Mouse (Mus musculus) kidney, embryonic 15.5 days (tissue): ENCODE data around the gene 2010111I01Rik. TPM values are rescaled to one million over a fixed set of nuclear protein-coding genes. Genes with fewer than 3 reads are reported as not detected.
"Not testable (repeated sequence)": the region's sequence is repeated elsewhere in the genome, so short reads cannot be mapped to it uniquely, and the experiment has no call there.

Experiments
- ATAC-seq: fragments of 200-750 bp; cut with Nextera tagmentation; replicated peaks from 2 replicates; pipeline ENCODE4 v1.8.0; 2017; ENCODE audit warnings: moderate TSS enrichment; ENCODE audit not compliant: low FRiP score
- H3K27ac ChIP-seq: fragments of 300-500 bp; sonication (generic); 2 replicates; pipeline ENCODE4 v1.5.1; 2015; ENCODE audit warnings: mild to moderate bottlenecking, inconsistent platforms
- H3K27me3 ChIP-seq: fragments of 300-500 bp; sonication (generic); 2 replicates; pipeline ENCODE4 v1.6.1; 2015; ENCODE audit warnings: inconsistent platforms
- H3K36me3 ChIP-seq: fragments of 300-500 bp; sonication (generic); 2 replicates; pipeline ENCODE4 v1.6.1; 2015; ENCODE audit warnings: inconsistent platforms
- H3K4me1 ChIP-seq: fragments of 300-500 bp; sonication (generic); 2 replicates; pipeline ENCODE4 v1.6.1; 2015; ENCODE audit warnings: inconsistent platforms
- H3K4me2 ChIP-seq: fragments of 300-500 bp; sonication (generic); 2 replicates; pipeline ENCODE4 v1.6.1; 2015; ENCODE audit warnings: moderate library complexity, mild to moderate bottlenecking, inconsistent platforms
- H3K4me3 ChIP-seq: fragments of 300-500 bp; sonication (generic); replicated peaks from 2 replicates; pipeline ENCODE4 v1.5.1; 2015; ENCODE audit warnings: mild to moderate bottlenecking, inconsistent platforms
- H3K9ac ChIP-seq: fragments of 300-500 bp; sonication (generic); 2 replicates; pipeline ENCODE4 v1.6.1; 2015; ENCODE audit warnings: mild to moderate bottlenecking, inconsistent platforms
- H3K9me3 ChIP-seq: fragments of 300-500 bp; sonication (generic); replicated peaks from 2 replicates; pipeline ENCODE4 v1.6.1; 2016; ENCODE audit warnings: inconsistent platforms
- WGBS: fragments of 180-500 bp; shearing (Covaris S2); methylation state at CpG from one replicate; pipeline ENCODE4 v1.1.7; 2015; ENCODE audit warnings: mixed read lengths; 5-methylcytosine and 5-hydroxymethylcytosine counted together
- polyA plus RNA-seq: library from polyadenylated mRNA; unstranded; fragments of >200 nt; fragmentation: Nextera tagmentation; extraction: Ambion mirVana; gene quantifications from 2 replicates; pipeline ENCODE4 v1.2.1, GENCODE M21; 2015

The 2010111I01Rik gene
- polyA plus RNA-seq, 1 experiment from 2014 or later, result 128 TPM

- no peak overlapping the region for H3K9ac ChIP-seq
- no peak overlapping the region for H3K27ac ChIP-seq
- no peaks in the 10 kb centered on the region for H3K9me3 ChIP-seq
- H3K4me3 ChIP-seq, result no peak overlapping the region
- WGBS, result 76% methylated on average over 5 of the region's 5 CpGs
- no peaks in the 10 kb centered on the region for H3K27me3 ChIP-seq
- H3K36me3 ChIP-seq, result no peaks in the 10 kb centered on the region; the same call in 1 of the 2 replicates
- no peak overlapping the region for H3K4me2 ChIP-seq
- H3K4me1 ChIP-seq, result no peaks in the 10 kb centered on the region
- ATAC-seq, result no peak
These were observed 381.0 kb downstream of the 2010111I01Rik start for GRCm38 (mm10) chr13:63345476-63346225.

GRCm38 (mm10) chr13:63347639-63348038 is 382.9 kb downstream of the 2010111I01Rik start:
- Histone ChIP-seq H3K4me3 (no peak overlapping the region), H3K9ac (no peak overlapping the region), H3K4me2 (no peak overlapping the region)

GRCm38 (mm10) chr13:63350076-63350475 is 385.4 kb downstream of the 2010111I01Rik start:
- Histone ChIP-seq H3K4me3 (no peak overlapping the region), H3K27ac (no peak overlapping the region), H3K4me2 (no peak overlapping the region), H3K4me1 (no peaks in the 10 kb centered on the region), H3K36me3 (no peaks in the 10 kb centered on the region), H3K27me3 (no peaks in the 10 kb centered on the region), H3K9ac (no peak overlapping the region), H3K9me3 (no peaks in the 10 kb centered on the region)
- 88% methylated on average over 4 of the region's 4 CpGs for WGBS
- no peak for ATAC-seq

More at GRCm38 (mm10) chr13:63347639-63348038, 382.9 kb downstream of the 2010111I01Rik start:
- 86% methylated on average over 2 of the region's 2 CpGs for WGBS
- H3K27ac ChIP-seq, result no peak overlapping the region
- H3K4me1 ChIP-seq, result no peaks in the 10 kb centered on the region
- H3K27me3 ChIP-seq, result no peaks in the 10 kb centered on the region
- no peaks in the 10 kb centered on the region for H3K9me3 ChIP-seq
- no peaks in the 10 kb centered on the region; the same call in 1 of the 2 replicates for H3K36me3 ChIP-seq
- no peak for ATAC-seq

- not testable (repeated sequence) for H3K4me3 ChIP-seq, H3K27ac ChIP-seq, H3K9ac ChIP-seq, H3K4me2 ChIP-seq, H3K27me3 ChIP-seq, ATAC-seq, H3K4me1 ChIP-seq, H3K36me3 ChIP-seq, H3K9me3 ChIP-seq
- WGBS, result 86% methylated on average over 4 of the region's 4 CpGs
These were observed 388.6 kb downstream of the 2010111I01Rik start for GRCm38 (mm10) chr13:63353312-63353711.

GRCm38 (mm10) chr13:63356101-63356500 is 391.4 kb downstream of the 2010111I01Rik start:
- Histone ChIP-seq H3K27me3 (no peaks in the 10 kb centered on the region), H3K4me1 (no peaks in the 10 kb centered on the region), H3K9me3 (no peaks in the 10 kb centered on the region), H3K9ac (no peak overlapping the region), H3K4me2 (no peak overlapping the region), H3K4me3 (no peak overlapping the region), H3K27ac (no peak overlapping the region), H3K36me3 (no peaks in the 10 kb centered on the region)
- ATAC-seq, result no peak
- 91% methylated on average over 4 of the region's 4 CpGs for WGBS

GRCm38 (mm10) chr13:63356558-63356957 is 391.9 kb downstream of the 2010111I01Rik start:
- H3K9ac ChIP-seq, result no peak overlapping the region
- H3K36me3 ChIP-seq, result no peaks in the 10 kb centered on the region
- WGBS, result 37% methylated on average over 3 of the region's 3 CpGs
- no peaks in the 10 kb centered on the region for H3K27me3 ChIP-seq
- H3K27ac ChIP-seq, result no peak overlapping the region
- H3K4me1 ChIP-seq, result no peaks in the 10 kb centered on the region
- ATAC-seq, result no peak
- no peak overlapping the region for H3K4me2 ChIP-seq
- H3K4me3 ChIP-seq, result no peak overlapping the region
- H3K9me3 ChIP-seq, result no peaks in the 10 kb centered on the region

- Histone ChIP-seq H3K4me2 (no peak overlapping the region), H3K4me1 (no peaks in the 10 kb centered on the region), H3K4me3 (no peak overlapping the region), H3K9me3 (no peaks in the 10 kb centered on the region), H3K36me3 (no peaks in the 10 kb centered on the region), H3K27me3 (no peaks in the 10 kb centered on the region), H3K9ac (no peak overlapping the region), H3K27ac (no peak overlapping the region)
- WGBS, result 76% methylated on average over 4 of the region's 4 CpGs
- ATAC-seq, result no peak
These were observed 394.7 kb downstream of the 2010111I01Rik start for GRCm38 (mm10) chr13:63359393-63359792.

GRCm38 (mm10) chr13:63360111-63360885 is 395.6 kb downstream of the 2010111I01Rik start:
- H3K4me1 ChIP-seq, result no peaks in the 10 kb centered on the region
- ATAC-seq, result no peak
- no peak overlapping the region for H3K9ac ChIP-seq
- no peak overlapping the region for H3K4me3 ChIP-seq
- no peaks in the 10 kb centered on the region for H3K27me3 ChIP-seq
- no peaks in the 10 kb centered on the region for H3K9me3 ChIP-seq
- no peaks in the 10 kb centered on the region for H3K36me3 ChIP-seq
- WGBS, result 56% methylated on average over 4 of the region's 4 CpGs
- no peak overlapping the region for H3K4me2 ChIP-seq
- no peak overlapping the region for H3K27ac ChIP-seq

GRCm38 (mm10) chr13:63361755-63362154 is 397.1 kb downstream of the 2010111I01Rik start:
- Histone ChIP-seq H3K4me2 (no peak overlapping the region), H3K4me1 (no peaks in the 10 kb centered on the region), H3K27ac (no peak overlapping the region), H3K9ac (no peak overlapping the region), H3K27me3 (no peaks in the 10 kb centered on the region), H3K36me3 (no peaks in the 10 kb centered on the region), H3K9me3 (no peaks in the 10 kb centered on the region), H3K4me3 (no peak overlapping the region)
- WGBS, result 85% methylated on average over 3 of the region's 3 CpGs
- no peak for ATAC-seq

GRCm38 (mm10) chr13:63373460-63374166 is 408.9 kb downstream of the 2010111I01Rik start:
- Histone ChIP-seq H3K36me3 (no peaks in the 10 kb centered on the region), H3K9me3 (no peaks in the 10 kb centered on the region), H3K4me1 (0 out of 2 replicates have a peak, but pooled peaks cover 4% of the 10 kb centered on the region), H3K27ac (peak overlapping the region; percentile 6; the same call in 1 of the 2 replicates), H3K9ac (no peak overlapping the region), H3K27me3 (no peaks in the 10 kb centered on the region), H3K4me3 (no peak overlapping the region), H3K4me2 (no peak overlapping the region)
- WGBS, result 61% methylated on average over 7 of the region's 7 CpGs
- peak; percentile 52 for ATAC-seq
